Mouse (Mus musculus) hindbrain, embryonic 15.5 days (tissue): ENCODE data around the gene 4933411K16Rik. TPM values are rescaled to one million over a fixed set of nuclear protein-coding genes. Genes with fewer than 3 reads are reported as not detected.

Experiments used
- ATAC-seq: fragments of 200-750 bp; cut with Nextera tagmentation; 2 replicates; pipeline ENCODE4 v1.8.0; 2017; ENCODE audit warnings: low read depth, moderate number of reproducible peaks, moderate TSS enrichment; ENCODE audit not compliant: low FRiP score
- H3K27ac ChIP-seq: fragments of 300-500 bp; sonication (generic); replicated peaks from 2 replicates; pipeline ENCODE4 v1.5.1; 2015; ENCODE audit warnings: mild to moderate bottlenecking, inconsistent platforms
- H3K27me3 ChIP-seq: fragments of 300-500 bp; sonication (generic); 2 replicates; pipeline ENCODE4 v1.6.1; 2015; ENCODE audit warnings: control low read depth, inconsistent platforms
- H3K36me3 ChIP-seq: fragments of 300-500 bp; sonication (generic); 2 replicates; pipeline ENCODE4 v1.6.1; 2015; ENCODE audit warnings: control low read depth, inconsistent platforms
- H3K4me1 ChIP-seq: fragments of 300-500 bp; sonication (generic); replicated peaks from 2 replicates; pipeline ENCODE4 v1.6.1; 2015; ENCODE audit warnings: control low read depth, inconsistent platforms
- H3K4me2 ChIP-seq: fragments of 300-500 bp; sonication (generic); 2 replicates; pipeline ENCODE4 v1.6.1; 2015; ENCODE audit warnings: moderate library complexity, mild to moderate bottlenecking, inconsistent platforms
- H3K4me3 ChIP-seq: fragments of 300-500 bp; sonication (generic); 2 replicates; pipeline ENCODE4 v1.5.1; 2015; ENCODE audit warnings: mild to moderate bottlenecking, inconsistent platforms
- H3K9ac ChIP-seq: fragments of 300-500 bp; sonication (generic); 2 replicates; pipeline ENCODE4 v1.6.1; 2015; ENCODE audit warnings: inconsistent platforms
- H3K9me3 ChIP-seq: fragments of 300-500 bp; sonication (generic); 2 replicates; pipeline ENCODE4 v1.6.1; 2016; ENCODE audit warnings: control low read depth, inconsistent platforms
- WGBS: fragments of 180-500 bp; shearing (Covaris S2); methylation state at CpG from one replicate; pipeline ENCODE4 v1.1.7; 2015; 5-methylcytosine and 5-hydroxymethylcytosine counted together
- polyA plus RNA-seq: library from polyadenylated mRNA; unstranded; fragments of >200 nt; fragmentation: Nextera tagmentation; extraction: Ambion mirVana; gene quantifications from 2 replicates; pipeline ENCODE4 v1.2.1, GENCODE M21; 2015

The 4933411K16Rik gene
- 0.12 and 0.14 TPM in 2 replicates for polyA plus RNA-seq

- Histone ChIP-seq H3K27ac (no peak within 1 kb of the TSS), H3K27me3 (no peaks in the 10 kb centered on the region), H3K4me3 (no peak within 1 kb of the TSS), H3K4me2 (no peak within 1 kb of the TSS), H3K36me3 (no peaks in the 10 kb centered on the region), H3K9ac (no peak within 1 kb of the TSS), H3K4me1 (no peaks in the 10 kb centered on the region), H3K9me3 (no peaks in the 10 kb centered on the region)
- ATAC-seq = no peak
- 68% methylated on average over 4 of the region's 4 CpGs for WGBS
Observed at GRCm38 (mm10) chr19:42051948-42052347, at the start of gene 4933411K16Rik. Gene 4933411K16Rik (plus strand): TSS chr19:42052248.

GRCm38 (mm10) chr19:42004258-42004657 is 47.8 kb upstream of the 4933411K16Rik start:
- WGBS = 82% methylated on average over 6 of the region's 6 CpGs
- no peaks in the 10 kb centered on the region for H3K36me3 ChIP-seq
- no peak overlapping the region for H3K27ac ChIP-seq
- H3K27me3 ChIP-seq = no peaks in the 10 kb centered on the region
- H3K4me1 ChIP-seq = no peaks in the 10 kb centered on the region
- H3K4me3 ChIP-seq = no peak overlapping the region
- no peaks in the 10 kb centered on the region for H3K9me3 ChIP-seq
- no peak for ATAC-seq
- no peak overlapping the region for H3K4me2 ChIP-seq
- no peak overlapping the region for H3K9ac ChIP-seq

- no peak for ATAC-seq
- Histone ChIP-seq H3K4me3 (no peak overlapping the region), H3K9ac (no peak overlapping the region), H3K9me3 (no peaks in the 10 kb centered on the region), H3K36me3 (no peaks in the 10 kb centered on the region), H3K27ac (no peak overlapping the region), H3K4me1 (no peaks in the 10 kb centered on the region), H3K4me2 (no peak overlapping the region), H3K27me3 (no peaks in the 10 kb centered on the region)
- 87% methylated on average over 3 of the region's 3 CpGs for WGBS
Observed at GRCm38 (mm10) chr19:42005616-42006015, 46.4 kb upstream of the 4933411K16Rik start.

- Histone ChIP-seq H3K9me3 (no peaks in the 10 kb centered on the region), H3K27me3 (no peaks in the 10 kb centered on the region), H3K27ac (no peak overlapping the region), H3K36me3 (no peaks in the 10 kb centered on the region), H3K4me1 (no peaks in the 10 kb centered on the region), H3K9ac (no peak overlapping the region), H3K4me3 (no peak overlapping the region), H3K4me2 (no peak overlapping the region)
- WGBS = 77% methylated on average over 8 of the region's 8 CpGs
- no peak for ATAC-seq
Observed at GRCm38 (mm10) chr19:42006568-42006967, 45.5 kb upstream of the 4933411K16Rik start.

- no peaks in the 10 kb centered on the region for H3K36me3 ChIP-seq
- no peak overlapping the region for H3K4me3 ChIP-seq
- H3K27me3 ChIP-seq = no peaks in the 10 kb centered on the region
- no peak overlapping the region for H3K9ac ChIP-seq
- no peaks in the 10 kb centered on the region for H3K9me3 ChIP-seq
- H3K4me1 ChIP-seq = no peaks in the 10 kb centered on the region
- no peak for ATAC-seq
- 64% methylated on average over 3 of the region's 3 CpGs for WGBS
- H3K27ac ChIP-seq = no peak overlapping the region
- H3K4me2 ChIP-seq = no peak overlapping the region
Observed at GRCm38 (mm10) chr19:42008586-42008985, 43.5 kb upstream of the 4933411K16Rik start.

- ATAC-seq = no peak
- 71% methylated on average over 7 of the region's 7 CpGs for WGBS
- no peak overlapping the region for H3K4me3 ChIP-seq
Observed at GRCm38 (mm10) chr19:42009067-42009466, 43.0 kb upstream of the 4933411K16Rik start.

GRCm38 (mm10) chr19:42010436-42010835 is 41.6 kb upstream of the 4933411K16Rik start:
- WGBS = 33% methylated on average over 4 of the region's 4 CpGs
- H3K27ac ChIP-seq = no peak overlapping the region
- H3K27me3 ChIP-seq = no peaks in the 10 kb centered on the region
- H3K4me3 ChIP-seq = no peak overlapping the region
- H3K36me3 ChIP-seq = no peaks in the 10 kb centered on the region
- no peak overlapping the region for H3K9ac ChIP-seq
- no peak overlapping the region for H3K4me2 ChIP-seq
- H3K4me1 ChIP-seq = no peaks in the 10 kb centered on the region
- ATAC-seq = no peak
- no peaks in the 10 kb centered on the region for H3K9me3 ChIP-seq

More at GRCm38 (mm10) chr19:42009067-42009466, 43.0 kb upstream of the 4933411K16Rik start:
- Histone ChIP-seq H3K27me3 (no peaks in the 10 kb centered on the region), H3K9ac (no peak overlapping the region), H3K36me3 (no peaks in the 10 kb centered on the region), H3K4me2 (no peak overlapping the region), H3K4me1 (no peaks in the 10 kb centered on the region), H3K9me3 (no peaks in the 10 kb centered on the region), H3K27ac (no peak overlapping the region)

GRCm38 (mm10) chr19:42011123-42011522 is 40.9 kb upstream of the 4933411K16Rik start:
- no peak overlapping the region for H3K4me3 ChIP-seq
- H3K27me3 ChIP-seq = no peaks in the 10 kb centered on the region
- no peaks in the 10 kb centered on the region for H3K4me1 ChIP-seq
- no peaks in the 10 kb centered on the region for H3K36me3 ChIP-seq
- 87% methylated on average over 7 of the region's 7 CpGs for WGBS
- no peak overlapping the region for H3K9ac ChIP-seq
- H3K27ac ChIP-seq = no peak overlapping the region
- ATAC-seq = no peak
- no peak overlapping the region for H3K4me2 ChIP-seq
- H3K9me3 ChIP-seq = no peaks in the 10 kb centered on the region

GRCm38 (mm10) chr19:42014231-42014825 is 37.7 kb upstream of the 4933411K16Rik start:
- Histone ChIP-seq H3K4me2 (no peak overlapping the region), H3K36me3 (no peaks in the 10 kb centered on the region), H3K4me1 (peaks cover 11% of the 10 kb centered on the region; the same call in 1 of the 2 replicates), H3K4me3 (no peak overlapping the region), H3K9me3 (no peaks in the 10 kb centered on the region), H3K27me3 (no peaks in the 10 kb centered on the region), H3K9ac (no peak overlapping the region), H3K27ac (no peak overlapping the region)
- 83% methylated on average over 3 of the region's 3 CpGs for WGBS
- no peak for ATAC-seq

GRCm38 (mm10) chr19:42015001-42015400 is 37.0 kb upstream of the 4933411K16Rik start:
- Histone ChIP-seq H3K9me3 (no peaks in the 10 kb centered on the region), H3K4me2 (no peak overlapping the region), H3K9ac (no peak overlapping the region), H3K27ac (no peak overlapping the region), H3K4me3 (no peak overlapping the region), H3K27me3 (no peaks in the 10 kb centered on the region), H3K4me1 (peaks cover 11% of the 10 kb centered on the region; the same call in 1 of the 2 replicates), H3K36me3 (no peaks in the 10 kb centered on the region)
- 88% methylated on average over 6 of the region's 6 CpGs for WGBS
- no peak for ATAC-seq

- WGBS = 69% methylated on average over 4 of the region's 4 CpGs
- Histone ChIP-seq H3K27ac (peak overlapping the region; percentile 45), H3K9ac (no peak overlapping the region)
Observed at GRCm38 (mm10) chr19:42016251-42016650, 35.8 kb upstream of the 4933411K16Rik start.

GRCm38 (mm10) chr19:42016840-42017239 is 35.2 kb upstream of the 4933411K16Rik start:
- Histone ChIP-seq H3K4me2 (no peak overlapping the region), H3K36me3 (no peaks in the 10 kb centered on the region), H3K27me3 (no peaks in the 10 kb centered on the region), H3K9ac (no peak overlapping the region), H3K4me1 (peaks cover 11% of the 10 kb centered on the region; the same call in 1 of the 2 replicates), H3K4me3 (no peak overlapping the region), H3K9me3 (no peaks in the 10 kb centered on the region), H3K27ac (peak overlapping the region; percentile 61)
- ATAC-seq = no peak
- 61% methylated on average over 5 of the region's 5 CpGs for WGBS

More at GRCm38 (mm10) chr19:42016251-42016650, 35.8 kb upstream of the 4933411K16Rik start:
- peaks cover 11% of the 10 kb centered on the region; the same call in 1 of the 2 replicates for H3K4me1 ChIP-seq
- no peaks in the 10 kb centered on the region for H3K36me3 ChIP-seq
- H3K27me3 ChIP-seq = no peaks in the 10 kb centered on the region
- no peak overlapping the region for H3K4me3 ChIP-seq
- no peak for ATAC-seq
- no peak overlapping the region for H3K4me2 ChIP-seq
- H3K9me3 ChIP-seq = no peaks in the 10 kb centered on the region
